Mouse (Mus musculus) small intestine, adult 2 months (tissue): ENCODE results near the gene Psen2. TPM values are rescaled to one million over a fixed set of nuclear protein-coding genes. Genes with fewer than 3 reads are reported as not detected.

Experiments used
- H3K27ac ChIP-seq: fragments of 200-500 bp; 2 replicates; pipeline ENCODE4 v1.5.1; 2012; ENCODE audit warnings: low read depth, low read length, control low read depth, inconsistent platforms; ENCODE audit not compliant: insufficient read depth
- H3K27me3 ChIP-seq: fragments of 200-500 bp; 2 replicates; pipeline ENCODE4 v1.6.1; 2012; ENCODE audit warnings: mild to moderate bottlenecking, moderate library complexity, low read length, inconsistent platforms; ENCODE audit not compliant: control insufficient read depth, insufficient read depth
- H3K36me3 ChIP-seq: fragments of 200-500 bp; 2 replicates; pipeline ENCODE4 v1.6.1; 2012; ENCODE audit warnings: mild to moderate bottlenecking, low read length, control low read depth, inconsistent platforms; ENCODE audit not compliant: control insufficient read depth, insufficient read depth
- H3K4me1 ChIP-seq: fragments of 200-500 bp; 2 replicates; pipeline ENCODE4 v1.6.1; 2012; ENCODE audit warnings: low read length, inconsistent platforms, mixed read lengths; ENCODE audit not compliant: control insufficient read depth, insufficient read depth, insufficient read length
- H3K4me3 ChIP-seq: fragments of 200-500 bp; 2 replicates; pipeline ENCODE4 v1.5.1; 2012; ENCODE audit warnings: low read depth, mild to moderate bottlenecking, control low read depth, inconsistent platforms, low read length, moderate library complexity
- CTCF ChIP-seq: fragments of 200-500 bp; IDR thresholded peaks from 2 replicates; pipeline ENCODE4 v1.5.1; 2012; ENCODE audit warnings: low read depth, mild to moderate bottlenecking, control low read depth, inconsistent platforms, low read length, moderate library complexity, mixed read lengths; ENCODE audit not compliant: insufficient replicate concordance, insufficient read length; ENCODE audit errors: extremely low read depth
- POLR2A ChIP-seq: fragments of 200-500 bp; IDR thresholded peaks from 2 replicates; pipeline ENCODE4 v1.6.1; 2012; ENCODE audit warnings: low read depth, mild to moderate bottlenecking, control low read depth, inconsistent platforms, low read length, moderate library complexity
- WGBS: fragments of 180-500 bp; shearing (Covaris S2); methylation state at CpG from one replicate; pipeline ENCODE4 v1.1.7; 2018; 5-methylcytosine and 5-hydroxymethylcytosine counted together
- polyA plus RNA-seq: library from polyadenylated mRNA; depleted of rRNA; stranded (reverse); fragments of >200 nt; gene quantifications from 2 replicates; pipeline ENCODE4 v1.2.3, GENCODE M21; 2012

Gene Psen2
- polyA plus RNA-seq, 1 experiment, result 24.7 TPM

GRCm38 (mm10) chr1:180215044-180215443 lies 48.2 kb downstream of the Psen2 start:
- no peak overlapping the region for H3K27ac ChIP-seq

DNA sequence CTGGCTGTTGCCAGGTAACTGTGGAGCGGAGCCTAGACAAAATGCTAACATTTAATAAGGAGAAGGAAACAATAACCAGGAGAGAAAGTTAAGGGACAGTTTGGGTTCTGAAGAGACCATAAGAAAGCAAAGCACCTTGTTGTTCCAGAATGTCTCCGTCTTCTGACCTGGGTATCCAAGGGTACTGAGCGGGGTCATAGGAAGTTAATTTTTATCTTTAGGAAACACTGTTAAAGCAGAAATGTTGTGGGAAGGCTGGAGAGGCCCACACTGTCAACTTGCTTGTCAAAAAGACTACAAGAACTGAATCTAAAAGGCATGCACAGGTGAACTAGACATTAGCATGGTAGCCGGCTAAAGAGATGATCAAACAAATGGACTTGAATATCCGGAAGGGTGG lies 50.3 kb downstream of the Psen2 start:
- H3K4me1 ChIP-seq, result peaks cover 30% of the 10 kb centered on the region
- TF ChIP-seq POLR2A (no peak), CTCF (no peak)
- no peaks in the 10 kb centered on the region for H3K27me3 ChIP-seq
- no peak overlapping the region for H3K4me3 ChIP-seq
- H3K36me3 ChIP-seq, result no peaks in the 10 kb centered on the region
- WGBS, result 84% methylated on average over 5 of the region's 5 CpGs
- no peak overlapping the region for H3K27ac ChIP-seq

More at GRCm38 (mm10) chr1:180215044-180215443, 48.2 kb downstream of the Psen2 start:
- Histone ChIP-seq H3K27me3 (no peaks in the 10 kb centered on the region), H3K4me1 (peaks cover 27% of the 10 kb centered on the region), H3K4me3 (no peak overlapping the region), H3K36me3 (no peaks in the 10 kb centered on the region)
- 15% methylated on average over 4 of the region's 4 CpGs for WGBS
- no peak for TF ChIP-seq POLR2A
- peak; percentile 98 for TF ChIP-seq CTCF

DNA sequence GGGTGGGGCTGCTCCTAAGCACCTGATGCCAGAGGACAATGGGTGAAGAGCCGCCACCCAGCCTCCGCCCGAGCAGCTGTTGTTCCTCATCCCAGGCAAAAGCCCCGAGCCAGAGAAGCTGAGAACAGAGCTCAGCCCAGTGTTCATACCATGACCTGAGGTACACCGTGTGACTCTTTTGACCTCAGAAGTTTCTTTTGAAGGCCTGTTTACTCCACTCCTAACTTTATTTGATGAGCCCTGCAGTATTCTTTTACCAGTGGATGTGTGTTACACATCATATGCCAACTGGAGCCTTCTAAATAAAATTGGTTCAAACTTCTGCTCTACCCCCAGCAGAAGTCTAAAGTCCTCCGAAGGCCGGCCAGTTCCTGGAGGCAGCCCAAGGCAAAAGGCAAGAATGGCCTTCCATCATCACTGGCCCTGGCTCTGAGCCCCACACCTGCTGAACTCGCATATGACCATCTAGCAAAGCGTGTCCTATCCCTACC lies 52.4 kb downstream of the Psen2 start:
- H3K36me3 ChIP-seq, result no peaks in the 10 kb centered on the region
- no peak overlapping the region for H3K4me3 ChIP-seq
- peaks cover 21% of the 10 kb centered on the region for H3K4me1 ChIP-seq
- TF ChIP-seq POLR2A (no peak), CTCF (no peak)
- peak overlapping the region; percentile 4; the same call in 1 of the 2 replicates for H3K27ac ChIP-seq
- no peaks in the 10 kb centered on the region for H3K27me3 ChIP-seq
- 27% methylated on average over 9 of the region's 9 CpGs for WGBS

- no peaks in the 10 kb centered on the region for H3K27me3 ChIP-seq
- WGBS, result 31% methylated on average over 4 of the region's 4 CpGs
- H3K4me3 ChIP-seq, result no peak overlapping the region
- peak overlapping the region; percentile 61; the same call in 1 of the 2 replicates for H3K27ac ChIP-seq
- peaks cover 21% of the 10 kb centered on the region for H3K4me1 ChIP-seq
- H3K36me3 ChIP-seq, result no peaks in the 10 kb centered on the region
- no peak for TF ChIP-seq CTCF
- TF ChIP-seq POLR2A, result no peak
These were observed 53.2 kb downstream of the Psen2 start for GRCm38 (mm10) chr1:180210031-180210432.

- 83% methylated on average over 3 of the region's 3 CpGs for WGBS
- Histone ChIP-seq H3K4me3 (no peak overlapping the region), H3K36me3 (no peaks in the 10 kb centered on the region), H3K4me1 (peaks cover 12% of the 10 kb centered on the region), H3K27ac (no peak overlapping the region), H3K27me3 (no peaks in the 10 kb centered on the region)
- no peak for TF ChIP-seq CTCF
- TF ChIP-seq POLR2A, result no peak
These were observed 54.9 kb downstream of the Psen2 start for GRCm38 (mm10) chr1:180208370-180208769.

GRCm38 (mm10) chr1:180200722-180201121 lies 62.5 kb downstream of the Psen2 start:
- H3K27me3 ChIP-seq, result no peaks in the 10 kb centered on the region
- H3K36me3 ChIP-seq, result no peaks in the 10 kb centered on the region
- H3K4me1 ChIP-seq, result no peaks in the 10 kb centered on the region
- WGBS, result 47% methylated on average over 5 of the region's 5 CpGs
- no peak overlapping the region for H3K4me3 ChIP-seq
- no peak overlapping the region for H3K27ac ChIP-seq
- no peak for TF ChIP-seq POLR2A
- no peak for TF ChIP-seq CTCF

DNA sequence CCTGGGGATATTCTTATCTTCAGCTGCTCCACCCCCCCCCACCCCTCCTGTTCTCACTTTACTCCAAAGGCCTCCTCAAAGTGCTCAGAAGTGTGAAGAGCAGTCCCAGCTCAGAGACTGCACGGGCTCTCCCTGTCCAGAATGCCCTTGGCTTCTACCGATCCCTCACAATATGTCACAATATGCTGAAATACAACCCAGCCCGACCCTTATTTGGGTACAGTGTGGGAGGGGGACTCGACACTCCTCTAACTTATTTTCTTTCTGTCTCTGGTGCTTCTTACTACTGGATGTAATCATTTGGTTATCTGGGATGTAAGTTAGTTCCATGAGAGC lies 63.6 kb downstream of the Psen2 start:
- no peak for TF ChIP-seq CTCF
- TF ChIP-seq POLR2A, result no peak
- peaks cover 3% of the 10 kb centered on the region; the same call in 1 of the 2 replicates for H3K4me1 ChIP-seq
- no peaks in the 10 kb centered on the region for H3K27me3 ChIP-seq
- H3K4me3 ChIP-seq, result no peak overlapping the region
- no peaks in the 10 kb centered on the region for H3K36me3 ChIP-seq
- 0 out of 2 replicates have a peak overlapping the region, but pooled peaks have one; percentile 15 for H3K27ac ChIP-seq
- WGBS, result 70% methylated on average over 4 of the region's 4 CpGs

DNA sequence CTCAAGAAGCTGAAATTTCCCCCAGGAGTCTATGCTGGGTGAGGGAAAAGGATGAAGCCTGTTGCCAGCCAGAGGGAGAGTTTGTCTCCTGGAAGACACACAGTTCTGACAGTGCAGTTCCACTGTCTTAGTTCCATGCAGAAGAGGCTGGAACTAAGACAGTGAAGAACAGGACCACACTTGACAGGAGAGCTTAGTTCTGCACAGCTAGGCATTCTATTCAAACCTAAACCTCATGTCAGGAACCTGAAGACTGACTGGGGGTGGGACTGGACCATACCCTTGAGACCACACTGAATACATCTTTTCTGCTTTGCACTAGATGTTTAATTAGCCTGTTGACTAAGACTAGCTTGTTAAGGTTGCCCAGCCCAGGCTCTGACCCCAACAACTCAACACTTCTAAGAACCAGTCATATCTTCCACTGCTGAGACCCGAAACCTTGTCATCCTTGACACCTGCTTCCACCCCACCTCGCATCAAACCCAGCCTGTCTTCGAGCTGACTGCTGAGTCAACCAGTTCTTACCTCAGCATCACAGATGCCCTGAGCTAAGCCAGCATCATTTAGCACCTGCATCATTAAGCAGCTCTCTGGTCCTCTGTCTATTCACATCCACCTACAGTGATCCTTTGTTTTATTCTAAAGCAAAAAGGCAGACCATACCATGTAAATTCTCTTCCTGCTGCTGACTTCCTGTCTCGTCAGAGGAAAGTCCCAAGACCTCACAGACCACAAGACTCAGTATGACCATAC lies 64.1 kb downstream of the Psen2 start, which contains the start of gene Coq8a:
TSS of gene Coq8a (minus strand) at position 644 of the 756 bp plus-strand sequence.
- Histone ChIP-seq H3K4me3 (no peak within 1 kb of the TSS), H3K36me3 (no peaks in the 10 kb centered on the region), H3K4me1 (peaks cover 7% of the 10 kb centered on the region; the same call in 1 of the 2 replicates), H3K27me3 (no peaks in the 10 kb centered on the region), H3K27ac (peak within 1 kb of the TSS; percentile 47)
- 69% methylated on average over 4 of the region's 4 CpGs for WGBS
- no peak for TF ChIP-seq CTCF
- no peak for TF ChIP-seq POLR2A
